Mouse (Mus musculus): ENCODE data around the gene Cntnap5a. TPM values are rescaled to one million over a fixed set of nuclear protein-coding genes. Genes with fewer than 3 reads are reported as not detected.
"Not testable (repeated sequence)": the region's sequence is repeated elsewhere in the genome, so short reads cannot be mapped to it uniquely, and the experiment has no call there.

Cntnap5a gene
- polyA plus RNA-seq, 1 experiment from 2014 or later = not detected

GRCm38 (mm10) chr1:116107010-116107723 lies 422.6 kb downstream of the Cntnap5a start:
- Histone ChIP-seq H3K36me3 (replicated peaks) (no peaks in the 10 kb centered on the region), H3K27ac (replicated peaks) (no peak overlapping the region), H3K4me2 (no peak overlapping the region), H3K4me1 (replicated peaks) (no peaks in the 10 kb centered on the region), H3K9ac (no peak overlapping the region), H3K4me3 (replicated peaks) (no peak overlapping the region), H3K9me3 (replicated peaks) (no peaks in the 10 kb centered on the region), H3K27me3 (no peaks in the 10 kb centered on the region)
- WGBS (ENCODE audit: insufficient replicate concordance) = 56% methylated on average over 3 of the region's 3 CpGs
- no peak for ATAC-seq (ENCODE audit: insufficient read depth)

GRCm38 (mm10) chr1:116107724-116108058 lies 423.1 kb downstream of the Cntnap5a start:
- Histone ChIP-seq H3K27ac (replicated peaks) (no peak overlapping the region), H3K4me1 (replicated peaks) (no peaks in the 10 kb centered on the region), H3K27me3 (no peaks in the 10 kb centered on the region), H3K36me3 (replicated peaks) (no peaks in the 10 kb centered on the region), H3K4me2 (no peak overlapping the region), H3K9ac (no peak overlapping the region), H3K9me3 (replicated peaks) (no peaks in the 10 kb centered on the region), H3K4me3 (replicated peaks) (no peak overlapping the region)
- no peak for ATAC-seq (ENCODE audit: insufficient read depth)

GRCm38 (mm10) chr1:116108381-116108780 lies 423.8 kb downstream of the Cntnap5a start:
- ATAC-seq (ENCODE audit: insufficient read depth) = no peak
- Histone ChIP-seq H3K36me3 (replicated peaks) (no peaks in the 10 kb centered on the region), H3K4me1 (replicated peaks) (no peaks in the 10 kb centered on the region), H3K4me2 (no peak overlapping the region), H3K9ac (no peak overlapping the region), H3K27ac (replicated peaks) (no peak overlapping the region), H3K4me3 (replicated peaks) (no peak overlapping the region), H3K9me3 (replicated peaks) (no peaks in the 10 kb centered on the region), H3K27me3 (no peaks in the 10 kb centered on the region)

- Histone ChIP-seq H3K9me3 (replicated peaks) (no peaks in the 10 kb centered on the region), H3K27ac (replicated peaks) (no peak overlapping the region), H3K4me3 (replicated peaks) (no peak overlapping the region), H3K27me3 (no peaks in the 10 kb centered on the region), H3K36me3 (replicated peaks) (no peaks in the 10 kb centered on the region), H3K9ac (no peak overlapping the region), H3K4me2 (no peak overlapping the region), H3K4me1 (replicated peaks) (no peaks in the 10 kb centered on the region)
- ATAC-seq (ENCODE audit: insufficient read depth) = no peak
- WGBS (ENCODE audit: insufficient replicate concordance) = 34% methylated on average over 1 of the region's 1 CpGs
These were observed 441.2 kb downstream of the Cntnap5a start for GRCm38 (mm10) chr1:116125767-116126166.

- Histone ChIP-seq H3K9me3 (replicated peaks) (no peaks in the 10 kb centered on the region), H3K4me3 (replicated peaks) (no peak overlapping the region), H3K27me3 (no peaks in the 10 kb centered on the region), H3K9ac (no peak overlapping the region), H3K36me3 (replicated peaks) (no peaks in the 10 kb centered on the region), H3K4me1 (replicated peaks) (no peaks in the 10 kb centered on the region), H3K4me2 (no peak overlapping the region), H3K27ac (replicated peaks) (no peak overlapping the region)
- ATAC-seq (ENCODE audit: insufficient read depth) = no peak
- WGBS (ENCODE audit: insufficient replicate concordance) = 58% methylated on average over 2 of the region's 2 CpGs
These were observed 442.5 kb downstream of the Cntnap5a start for GRCm38 (mm10) chr1:116127085-116127484.

- no peak overlapping the region for H3K27ac ChIP-seq (replicated peaks)
- H3K4me1 ChIP-seq (replicated peaks) = no peaks in the 10 kb centered on the region
- no peak overlapping the region for H3K9ac ChIP-seq
- no peak for ATAC-seq (ENCODE audit: insufficient read depth)
- no peaks in the 10 kb centered on the region for H3K27me3 ChIP-seq
- no peak overlapping the region for H3K4me3 ChIP-seq (replicated peaks)
- no peaks in the 10 kb centered on the region for H3K9me3 ChIP-seq (replicated peaks)
- 17% methylated on average over 1 of the region's 1 CpGs for WGBS (ENCODE audit: insufficient replicate concordance)
- H3K4me2 ChIP-seq = no peak overlapping the region
- H3K36me3 ChIP-seq (replicated peaks) = no peaks in the 10 kb centered on the region
These were observed 444.1 kb downstream of the Cntnap5a start for GRCm38 (mm10) chr1:116128450-116129246.

GRCm38 (mm10) chr1:116132471-116132870 lies 447.9 kb downstream of the Cntnap5a start:
- H3K4me2 ChIP-seq = no peak overlapping the region
- H3K9me3 ChIP-seq (replicated peaks) = no peaks in the 10 kb centered on the region
- ATAC-seq (ENCODE audit: insufficient read depth) = no peak
- no peak overlapping the region for H3K27ac ChIP-seq (replicated peaks)
- no peaks in the 10 kb centered on the region for H3K27me3 ChIP-seq
- H3K36me3 ChIP-seq (replicated peaks) = no peaks in the 10 kb centered on the region
- H3K9ac ChIP-seq = no peak overlapping the region
- H3K4me3 ChIP-seq (replicated peaks) = no peak overlapping the region
- H3K4me1 ChIP-seq (replicated peaks) = no peaks in the 10 kb centered on the region

- H3K4me1 ChIP-seq (replicated peaks) = no peaks in the 10 kb centered on the region
- H3K27me3 ChIP-seq = no peaks in the 10 kb centered on the region
- no peak overlapping the region for H3K27ac ChIP-seq (replicated peaks)
- ATAC-seq (ENCODE audit: insufficient read depth) = no peak
- H3K9me3 ChIP-seq (replicated peaks) = no peaks in the 10 kb centered on the region
- no peak overlapping the region for H3K4me3 ChIP-seq (replicated peaks)
- H3K36me3 ChIP-seq (replicated peaks) = no peaks in the 10 kb centered on the region
- H3K4me2 ChIP-seq = no peak overlapping the region
- H3K9ac ChIP-seq = no peak overlapping the region
These were observed 465.3 kb downstream of the Cntnap5a start for GRCm38 (mm10) chr1:116149764-116150369.

GRCm38 (mm10) chr1:116184471-116184870 lies 499.9 kb downstream of the Cntnap5a start:
- no peak for ATAC-seq (ENCODE audit: insufficient read depth)
- Histone ChIP-seq H3K4me3 (replicated peaks) (no peak overlapping the region), H3K4me1 (replicated peaks) (no peaks in the 10 kb centered on the region), H3K36me3 (replicated peaks) (no peaks in the 10 kb centered on the region), H3K9ac (no peak overlapping the region), H3K9me3 (replicated peaks) (0 out of 2 replicates have a peak, but pooled peaks cover 2% of the 10 kb centered on the region), H3K27ac (replicated peaks) (no peak overlapping the region), H3K4me2 (no peak overlapping the region), H3K27me3 (no peaks in the 10 kb centered on the region)
- WGBS (ENCODE audit: insufficient replicate concordance) = 54% methylated on average over 2 of the region's 2 CpGs

- H3K4me1 ChIP-seq (replicated peaks); H3K27me3 ChIP-seq; H3K4me2 ChIP-seq; H3K4me3 ChIP-seq (replicated peaks); ATAC-seq (ENCODE audit: insufficient read depth); H3K9ac ChIP-seq; H3K27ac ChIP-seq (replicated peaks); H3K36me3 ChIP-seq (replicated peaks); H3K9me3 ChIP-seq (replicated peaks): not testable (repeated sequence)
- WGBS (ENCODE audit: insufficient replicate concordance) = 63% methylated on average over 1 of the region's 1 CpGs
These were observed 503.6 kb downstream of the Cntnap5a start for GRCm38 (mm10) chr1:116188142-116188541.

- Histone ChIP-seq H3K27me3 (no peaks in the 10 kb centered on the region), H3K9me3 (replicated peaks) (no peaks in the 10 kb centered on the region), H3K9ac (no peak overlapping the region), H3K4me2 (no peak overlapping the region), H3K27ac (replicated peaks) (no peak overlapping the region), H3K4me1 (replicated peaks) (no peaks in the 10 kb centered on the region), H3K36me3 (replicated peaks) (no peaks in the 10 kb centered on the region), H3K4me3 (replicated peaks) (no peak overlapping the region)
- ATAC-seq (ENCODE audit: insufficient read depth) = no peak
- WGBS (ENCODE audit: insufficient replicate concordance) = 64% methylated on average over 2 of the region's 2 CpGs
These were observed 507.7 kb downstream of the Cntnap5a start for GRCm38 (mm10) chr1:116192299-116192698.

All from liver, embryonic 15.5 days (tissue).